Mouse (Mus musculus) myocyte (in vitro differentiated cells): ENCODE measurements around the gene Trpv2. TPM values are rescaled to one million over a fixed set of nuclear protein-coding genes. Genes with fewer than 3 reads are reported as not detected.

Experiments used
- H3K27me3 ChIP-seq: one replicate; pipeline ENCODE4 v1.6.1; 2011; ENCODE audit not compliant: control insufficient read depth, insufficient read depth, insufficient read length
- H3K36me3 ChIP-seq: one replicate; pipeline ENCODE4 v1.6.1; 2011; ENCODE audit not compliant: control insufficient read depth, insufficient read depth
- H3K4me2 ChIP-seq: one replicate; pipeline ENCODE4 v1.6.1; 2011; ENCODE audit warnings: low read depth, control low read depth
- H3K4me3 ChIP-seq: one replicate; pipeline ENCODE4 v1.5.1; 2011; ENCODE audit warnings: mild to moderate bottlenecking, control low read depth, moderate library complexity
- H3K79me2 ChIP-seq: one replicate; pipeline ENCODE4 v1.6.1; 2011; ENCODE audit not compliant: control insufficient read depth, insufficient read depth
- H3ac ChIP-seq: one replicate; pipeline ENCODE4 v1.6.1; 2011; ENCODE audit not compliant: control insufficient read depth, insufficient read length
- CEBPB ChIP-seq: IDR thresholded peaks from 2 replicates; pipeline ENCODE4 v1.6.1; 2011; ENCODE audit warnings: mild to moderate bottlenecking, moderate library complexity; ENCODE audit not compliant: poor library complexity, insufficient read depth, severe bottlenecking
- E2F4 ChIP-seq: IDR thresholded peaks from one replicate; pipeline ENCODE4 v1.6.1; 2011; ENCODE audit warnings: mild to moderate bottlenecking, control low read depth, moderate library complexity; ENCODE audit not compliant: insufficient read depth
- MAX ChIP-seq: IDR thresholded peaks from one replicate; pipeline ENCODE4 v1.6.1; 2011; ENCODE audit warnings: low read depth, mild to moderate bottlenecking, control low read depth
- MYOD1 ChIP-seq, 3 experiments: IDR thresholded peaks; one replicate each; pipeline ENCODE4 v1.6.1; 2011; ENCODE audit warnings: control low read depth in 2 of 3, low read depth in 2 of 3, mild to moderate bottlenecking in 2 of 3, moderate library complexity in 1 of 3; ENCODE audit not compliant: insufficient read length in 2 of 3, control insufficient read depth in 1 of 3
- MYOG ChIP-seq, 3 experiments: IDR thresholded peaks; one replicate each; pipeline ENCODE4 v1.6.1; 2011; ENCODE audit warnings: control low read depth in 2 of 3, low read depth in 2 of 3, mild to moderate bottlenecking in 2 of 3; ENCODE audit not compliant: insufficient read length in 2 of 3, control insufficient read depth in 1 of 3, insufficient read depth in 1 of 3
- POLR2A ChIP-seq: IDR thresholded peaks from one replicate; pipeline ENCODE4 v1.6.1; 2011; ENCODE audit warnings: low read depth, mild to moderate bottlenecking, control low read depth, moderate library complexity; ENCODE audit not compliant: insufficient read length
- POLR2AphosphoS2 ChIP-seq: IDR thresholded peaks from one replicate; pipeline ENCODE4 v1.6.1; 2011; ENCODE audit warnings: low read depth, control low read depth; ENCODE audit not compliant: insufficient read length
- REST ChIP-seq: IDR thresholded peaks from one replicate; pipeline ENCODE4 v1.6.1; 2011; ENCODE audit warnings: mild to moderate bottlenecking, control low read depth, moderate library complexity; ENCODE audit not compliant: insufficient read depth, insufficient read length
- SRF ChIP-seq: IDR thresholded peaks from one replicate; pipeline ENCODE4 v1.6.1; 2011; ENCODE audit warnings: low read depth; ENCODE audit not compliant: control insufficient read depth, insufficient read length
- TCF12 ChIP-seq: IDR thresholded peaks from one replicate; pipeline ENCODE4 v1.6.1; 2011; ENCODE audit warnings: mild to moderate bottlenecking, control low read depth; ENCODE audit not compliant: poor library complexity, insufficient read depth, severe bottlenecking
- TCF3 ChIP-seq: IDR thresholded peaks from one replicate; pipeline ENCODE4 v1.6.1; 2011; ENCODE audit warnings: low read depth, control low read depth; ENCODE audit not compliant: insufficient read length
- USF1 ChIP-seq: IDR thresholded peaks from one replicate; pipeline ENCODE4 v1.6.1; 2011; ENCODE audit warnings: low read depth, mild to moderate bottlenecking, control low read depth, moderate library complexity
- polyA plus RNA-seq: library from polyadenylated mRNA; unstranded; fragments of >200 nt; fragmentation: generic; extraction: Trizol; gene quantifications from one replicate; pipeline ENCODE4 v1.2.1, GENCODE M21; 2012; ENCODE audit warnings: missing spikeins

Trpv2 gene
- polyA plus RNA-seq, 1 experiment = 5.4 TPM

DNA sequence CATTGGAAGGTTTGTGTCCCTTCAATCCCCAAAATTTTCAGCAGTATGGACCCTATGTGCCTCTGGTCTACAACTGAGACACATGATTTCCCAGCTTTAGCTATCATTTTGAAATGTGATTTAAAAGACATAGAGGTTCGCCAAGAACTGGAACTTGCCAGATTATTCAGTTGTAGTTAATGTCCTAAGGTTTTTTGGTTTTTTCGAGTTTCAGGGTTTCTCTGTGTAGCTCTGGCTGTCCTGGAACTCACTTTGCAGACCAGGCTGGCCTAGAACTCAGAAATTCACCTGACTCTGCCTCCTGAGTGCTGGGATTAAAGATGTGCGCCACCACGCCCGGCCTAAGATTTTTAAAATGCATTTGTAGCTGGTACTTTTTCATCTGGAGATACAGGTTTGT, 20.7 kb upstream of the Trpv2 start:
- peak overlapping the region; percentile 87 for H3K4me2 ChIP-seq
- peaks cover 32% of the 10 kb centered on the region for H3K79me2 ChIP-seq
- no peaks in the 10 kb centered on the region for H3K27me3 ChIP-seq
- no peak for TF ChIP-seq POLR2AphosphoS2
- peak overlapping the region; percentile 50 for H3K4me3 ChIP-seq
- H3ac ChIP-seq = no peak overlapping the region
- peaks cover 17% of the 10 kb centered on the region for H3K36me3 ChIP-seq

DNA sequence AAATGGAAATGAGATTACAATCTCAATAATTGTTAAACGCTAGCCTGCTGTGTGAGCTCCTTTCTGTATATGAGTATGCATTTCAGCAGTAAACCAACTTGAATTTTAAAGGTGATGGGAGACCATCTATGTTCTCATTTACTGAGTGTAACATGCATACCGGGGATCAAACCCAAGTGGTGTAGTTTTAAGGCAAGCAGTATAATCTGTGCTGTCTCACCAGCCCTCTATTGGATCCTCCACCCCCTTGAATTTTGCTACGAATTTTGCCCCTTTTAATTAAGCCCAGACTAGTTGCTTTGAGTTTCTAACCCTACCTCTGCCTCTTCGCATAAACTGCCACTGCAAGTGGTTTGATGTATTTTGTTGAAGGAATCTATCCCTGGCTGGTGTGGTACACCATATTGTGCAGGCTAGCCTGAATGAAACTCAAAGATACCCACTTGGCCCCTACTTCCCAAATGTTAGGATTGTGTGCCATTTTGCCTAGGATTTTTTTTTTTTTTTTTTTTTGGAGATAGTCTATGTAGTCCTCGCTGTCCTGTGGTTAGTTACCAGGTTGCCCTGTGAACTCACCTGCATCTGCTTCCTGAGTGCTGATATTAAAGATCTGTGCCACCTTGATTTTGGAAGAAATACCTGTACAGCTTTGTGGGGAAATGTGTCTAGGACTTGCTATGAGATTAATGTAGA, 20.0 kb upstream of the Trpv2 start:
- Histone ChIP-seq H3K36me3 (peaks cover 17% of the 10 kb centered on the region), H3ac (no peak overlapping the region), H3K4me2 (peak overlapping the region; percentile 87), H3K4me3 (peak overlapping the region; percentile 50), H3K27me3 (no peaks in the 10 kb centered on the region), H3K79me2 (peaks cover 32% of the 10 kb centered on the region)
- no peak for TF ChIP-seq TCF12
- TF ChIP-seq MYOG (IDR thresholded peaks at IDR 0.05; ENCODE audit: control insufficient read depth in 1 of 3, insufficient read depth in 1 of 3, insufficient read length in 2 of 3, low read depth in 2 of 3) = no peak
- TF ChIP-seq CEBPB = no peak
- TF ChIP-seq POLR2A = peak; percentile 28
- TF ChIP-seq POLR2AphosphoS2 = no peak

DNA sequence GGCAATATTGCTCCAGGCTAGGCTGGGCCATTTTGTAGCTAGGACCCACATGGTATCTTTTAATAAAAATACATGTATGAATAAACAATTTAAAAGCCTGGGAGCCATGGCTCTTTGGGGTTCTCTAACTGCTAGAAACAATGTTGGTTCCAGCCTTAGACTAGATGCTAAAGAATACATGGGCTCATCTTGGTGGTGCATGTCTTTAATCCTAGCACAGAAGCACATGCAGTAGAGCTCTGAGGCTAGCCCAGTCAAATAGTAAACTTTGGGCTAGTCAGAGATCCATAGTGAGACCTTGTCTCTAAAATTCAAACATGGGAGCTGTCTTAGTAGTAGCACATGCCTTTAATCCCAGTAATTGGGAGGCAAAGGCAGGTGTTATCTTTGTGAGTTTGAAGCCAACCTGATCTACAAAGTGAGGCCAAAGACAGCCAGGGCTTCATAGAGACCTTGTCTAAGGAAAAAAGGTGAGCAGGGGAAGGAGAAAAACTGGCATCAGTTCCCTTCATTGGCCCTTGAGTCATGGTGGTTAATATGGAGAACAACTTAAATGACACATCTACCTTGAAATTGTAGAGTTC, 19.3 kb upstream of the Trpv2 start:
- TF ChIP-seq TCF12 (no peak), SRF (no peak), REST (no peak), E2F4 (no peak), POLR2AphosphoS2 (peak; percentile 59), MYOG (IDR thresholded peaks at IDR 0.05; ENCODE audit: control insufficient read depth in 1 of 3, insufficient read depth in 1 of 3, insufficient read length in 2 of 3, low read depth in 2 of 3) (no peak)
- peak overlapping the region; percentile 50 for H3K4me3 ChIP-seq
- peak overlapping the region; percentile 87 for H3K4me2 ChIP-seq
- H3K36me3 ChIP-seq = peaks cover 17% of the 10 kb centered on the region
- no peaks in the 10 kb centered on the region for H3K27me3 ChIP-seq
- H3ac ChIP-seq = no peak overlapping the region
- H3K79me2 ChIP-seq = peaks cover 32% of the 10 kb centered on the region

DNA sequence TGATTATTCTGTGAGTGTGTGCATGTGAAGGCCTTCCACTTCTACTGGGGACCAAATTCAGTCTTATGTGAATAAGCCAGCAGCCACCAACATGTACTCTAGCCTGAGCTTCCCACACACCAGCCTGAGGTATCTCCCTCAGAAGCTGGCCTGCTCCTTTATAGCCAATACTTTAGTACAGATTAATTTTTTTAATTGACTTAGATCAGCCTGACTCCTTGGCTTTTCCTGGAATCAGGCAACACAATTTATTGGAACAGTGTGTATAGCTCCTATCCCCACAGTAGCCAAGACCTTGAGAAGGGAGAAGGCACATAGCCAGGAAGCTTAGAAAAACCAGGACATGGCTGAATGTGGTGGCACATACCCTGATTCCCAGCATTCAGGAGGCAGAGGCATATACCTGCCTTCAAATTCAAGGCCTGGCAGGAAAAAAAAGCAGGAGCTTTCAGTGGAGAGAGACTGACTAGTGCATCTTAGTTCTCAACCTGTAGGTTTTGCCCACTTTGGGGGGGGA, 18.3 kb upstream of the Trpv2 start:
- H3K79me2 ChIP-seq = peaks cover 32% of the 10 kb centered on the region
- TF ChIP-seq POLR2A (peak; percentile 19), REST (no peak), POLR2AphosphoS2 (peak; percentile 76), USF1 (no peak), TCF12 (no peak), MYOD1 (IDR thresholded peaks at IDR 0.05; ENCODE audit: control insufficient read depth in 1 of 3, insufficient read length in 2 of 3, low read depth in 2 of 3) (no peak), E2F4 (no peak), TCF3 (no peak), SRF (no peak), MYOG (IDR thresholded peaks at IDR 0.05; ENCODE audit: control insufficient read depth in 1 of 3, insufficient read depth in 1 of 3, insufficient read length in 2 of 3, low read depth in 2 of 3) (no peak), CEBPB (no peak), MAX (no peak)
- no peak overlapping the region for H3K4me2 ChIP-seq
- no peaks in the 10 kb centered on the region for H3K27me3 ChIP-seq
- no peak overlapping the region for H3K4me3 ChIP-seq
- peaks cover 17% of the 10 kb centered on the region for H3K36me3 ChIP-seq
- H3ac ChIP-seq = no peak overlapping the region

DNA sequence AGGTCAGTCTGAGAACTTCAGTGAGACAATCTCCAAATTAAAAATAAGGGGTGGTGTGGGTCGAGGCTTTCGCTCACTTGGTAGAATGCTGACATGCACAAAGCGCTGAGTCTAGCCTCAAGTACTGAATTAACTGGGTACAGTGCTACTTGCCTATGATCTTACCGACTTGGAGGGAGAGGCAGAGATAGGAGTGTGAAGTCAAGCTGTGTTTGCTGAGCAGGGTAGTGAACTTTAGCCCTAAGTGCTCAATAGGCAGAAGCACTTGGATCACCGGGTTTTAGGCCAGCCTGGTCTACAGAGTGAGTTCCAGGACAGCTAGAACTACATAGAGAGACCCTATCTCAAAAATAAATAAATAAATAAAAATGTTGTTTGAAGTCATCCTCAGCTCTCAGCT, 17.1 kb upstream of the Trpv2 start:
- Histone ChIP-seq H3K4me3 (no peak overlapping the region), H3K27me3 (no peaks in the 10 kb centered on the region), H3K4me2 (no peak overlapping the region), H3K36me3 (peaks cover 17% of the 10 kb centered on the region), H3K79me2 (peaks cover 23% of the 10 kb centered on the region), H3ac (no peak overlapping the region)
- TF ChIP-seq MYOG (IDR thresholded peaks at IDR 0.05; ENCODE audit: control insufficient read depth in 1 of 3, insufficient read depth in 1 of 3, insufficient read length in 2 of 3, low read depth in 2 of 3) (no peak), TCF3 (no peak), USF1 (no peak), REST (no peak), SRF (no peak), MAX (no peak), MYOD1 (IDR thresholded peaks at IDR 0.05; ENCODE audit: control insufficient read depth in 1 of 3, insufficient read length in 2 of 3, low read depth in 2 of 3) (no peak), E2F4 (no peak), CEBPB (no peak), POLR2A (no peak), TCF12 (no peak), POLR2AphosphoS2 (no peak)
